Mouse (Mus musculus) leukemia stem cell, adult 10-12 weeks (primary cell): Measurements from ENCODE around the gene Ccdc152. TPM values are rescaled to one million over a fixed set of nuclear protein-coding genes. Genes with fewer than 3 reads are reported as not detected.

Experiments used
- polyA plus RNA-seq: library from polyadenylated mRNA; stranded (reverse); fragments of >175 nt; gene quantifications from 2 replicates; pipeline ENCODE4 v1.2.3, GENCODE M21; 2012; ENCODE audit warnings: low replicate concordance

Gene Ccdc152
- not detected in 2 replicates for polyA plus RNA-seq

DNA sequence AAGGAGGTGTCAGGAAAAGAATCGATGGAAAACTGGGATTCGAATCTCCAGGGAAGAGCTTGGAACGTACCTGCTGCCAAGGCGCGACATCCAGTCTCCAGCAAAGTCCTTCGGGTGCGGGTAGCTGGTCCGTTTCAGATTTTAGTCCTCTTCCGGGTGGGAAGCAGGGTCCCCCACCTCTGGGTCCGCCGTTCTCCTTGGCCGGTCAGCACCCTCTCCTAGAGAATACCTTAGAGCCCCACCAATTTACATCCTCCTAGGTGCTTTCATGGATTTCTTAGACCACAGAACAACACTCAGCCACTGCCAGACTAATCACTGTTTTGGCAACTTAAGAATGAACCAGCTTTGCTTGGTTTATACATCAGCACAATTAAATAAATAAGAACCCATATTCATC lies at the start of gene Ccdc152:
Gene Ccdc152 (minus strand): TSS at position 101 of the 400 bp plus-strand sequence.

GRCm38 (mm10) chr15:3268247-3268646 lies 35.1 kb downstream of the Ccdc152 start, which contains the start of gene Selenop:
TSS of gene Selenop (plus strand) at chr15:3268547.

Other genes starting within 250 kb of the Ccdc152 start
- gene Selenop, start 35.0 kb downstream of the Ccdc152 start, polyA plus RNA-seq, result 6.5 and 13.9 TPM in 2 replicates